Mouse (Mus musculus): ENCODE measurements around the gene 1700016D06Rik.

1700016D06Rik gene

GRCm38 (mm10) chr8:11701033-11701362 lies at the start of gene 1700016D06Rik:
Gene 1700016D06Rik, minus strand, starts transcription at chr8:11701063.
- no peak for DNase-seq (ENCODE audit: low spot score)

GRCm38 (mm10) chr8:11749472-11749871 lies 48.6 kb upstream of the 1700016D06Rik start:
- no peak for DNase-seq (ENCODE audit: low spot score)

GRCm38 (mm10) chr8:11746850-11747600 lies 46.2 kb upstream of the 1700016D06Rik start:
- no peak for DNase-seq (ENCODE audit: low spot score)

GRCm38 (mm10) chr8:11743580-11743979 lies 42.7 kb upstream of the 1700016D06Rik start:
- DNase-seq (ENCODE audit: low spot score): no peak

GRCm38 (mm10) chr8:11740857-11741256 lies 40.0 kb upstream of the 1700016D06Rik start:
- no peak for DNase-seq (ENCODE audit: low spot score)

GRCm38 (mm10) chr8:11739082-11739481 lies 38.2 kb upstream of the 1700016D06Rik start:
- DNase-seq (ENCODE audit: low spot score): no peak

GRCm38 (mm10) chr8:11737096-11737495 lies 36.2 kb upstream of the 1700016D06Rik start:
- DNase-seq (ENCODE audit: low spot score): no peak

GRCm38 (mm10) chr8:11735672-11736235 lies 34.9 kb upstream of the 1700016D06Rik start:
- DNase-seq (ENCODE audit: low spot score): no peak

GRCm38 (mm10) chr8:11730271-11730940 lies 29.5 kb upstream of the 1700016D06Rik start:
- no peak for DNase-seq (ENCODE audit: low spot score)

- DNase-seq (ENCODE audit: low spot score): no peak
These were observed 27.8 kb upstream of the 1700016D06Rik start for GRCm38 (mm10) chr8:11728482-11729295.

- no peak for DNase-seq (ENCODE audit: low spot score)
These were observed 27.0 kb upstream of the 1700016D06Rik start, which contains the start of gene Arhgef7 for GRCm38 (mm10) chr8:11727651-11728481. Gene Arhgef7, plus strand, starts transcription at chr8:11727721.

GRCm38 (mm10) chr8:11727273-11727650 lies 26.4 kb upstream of the 1700016D06Rik start:
- no peak for DNase-seq (ENCODE audit: low spot score)

GRCm38 (mm10) chr8:11717194-11717593 lies 16.3 kb upstream of the 1700016D06Rik start:
- DNase-seq (ENCODE audit: low spot score): no peak

- peak; percentile 9 for DNase-seq (ENCODE audit: low spot score)
These were observed 11.4 kb upstream of the 1700016D06Rik start for GRCm38 (mm10) chr8:11712244-11712643.

- DNase-seq (ENCODE audit: low spot score): no peak
These were observed 9.6 kb upstream of the 1700016D06Rik start for GRCm38 (mm10) chr8:11710415-11710814.

GRCm38 (mm10) chr8:11709542-11709941 lies 8.7 kb upstream of the 1700016D06Rik start:
- no peak for DNase-seq (ENCODE audit: low spot score)

- DNase-seq (ENCODE audit: low spot score): no peak
These were observed 8.0 kb upstream of the 1700016D06Rik start for GRCm38 (mm10) chr8:11708815-11709214.

- no peak for DNase-seq (ENCODE audit: low spot score)
These were observed 6.8 kb upstream of the 1700016D06Rik start for GRCm38 (mm10) chr8:11707701-11708100.

GRCm38 (mm10) chr8:11705818-11706217 lies 5.0 kb upstream of the 1700016D06Rik start:
- DNase-seq (ENCODE audit: low spot score): no peak

- no peak for DNase-seq (ENCODE audit: low spot score)
These were observed 4.0 kb upstream of the 1700016D06Rik start for GRCm38 (mm10) chr8:11704716-11705420.

- DNase-seq (ENCODE audit: low spot score): no peak
These were observed 2.9 kb upstream of the 1700016D06Rik start for GRCm38 (mm10) chr8:11703789-11704188.
